Mouse (Mus musculus) spleen, postnatal 4 days (tissue): ENCODE measurements around the gene Snrnp200.
"Not testable (repeated sequence)": the region's sequence is repeated elsewhere in the genome, so short reads cannot be mapped to it uniquely, and the experiment has no call there.

Experiments used
- DNase-seq, 2 experiments: peaks; one replicate each; pipeline ENCODE4 v3.0.0; 2022; ENCODE audit warnings: low spot score in 2 of 2

Snrnp200 gene

DNA sequence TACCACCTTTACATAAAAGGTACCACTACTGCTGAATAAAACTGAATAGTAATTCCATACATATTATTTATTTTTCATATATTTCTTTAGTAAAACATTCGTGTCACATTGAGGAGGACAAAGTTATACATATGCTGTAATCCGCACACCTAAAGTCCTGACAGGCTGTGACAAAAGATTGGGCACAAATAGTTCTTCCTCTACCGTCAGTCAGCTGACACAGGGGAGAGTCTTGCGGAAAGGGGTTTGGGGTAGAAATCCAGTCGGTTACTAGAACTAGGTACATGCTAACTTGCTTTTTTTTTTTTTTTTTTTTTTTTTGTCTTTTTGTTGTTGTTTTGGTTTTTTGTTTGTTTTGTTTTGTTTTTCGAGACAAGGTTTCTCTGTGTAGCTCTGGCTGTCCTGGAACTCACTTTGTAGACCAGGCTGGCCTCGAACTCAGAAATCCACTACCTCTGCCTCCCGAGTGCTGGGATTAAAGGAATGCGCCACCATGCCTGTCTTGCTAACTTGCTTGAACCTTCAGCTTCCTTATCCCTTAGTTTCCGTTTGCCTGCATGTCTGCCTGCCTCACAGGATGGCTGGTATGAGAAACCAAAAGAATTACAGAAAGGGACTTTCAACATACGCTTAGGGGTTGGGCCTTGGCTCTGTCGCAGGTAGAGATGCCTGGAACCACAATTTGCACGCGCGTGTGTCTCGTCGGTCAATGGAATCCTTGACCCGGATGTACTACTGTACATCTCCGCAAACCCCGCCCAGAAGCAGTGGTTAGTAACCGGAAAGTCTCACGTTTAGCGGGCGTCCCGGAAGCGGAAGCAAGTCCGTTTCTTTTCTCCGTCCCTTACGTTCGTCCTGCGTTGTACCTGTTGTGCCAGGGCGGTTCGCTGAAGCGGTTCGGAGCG, at the start of gene Snrnp200, which contains the start of gene 1810024B03Rik:
Gene Snrnp200, plus strand, starts transcription at position 840 of the 905 bp plus-strand sequence.
Gene 1810024B03Rik, minus strand, starts transcription at position 734 of the 905 bp plus-strand sequence.
- DNase-seq = peak; percentile 92 to 94

GRCm38 (mm10) chr2:127165675-127166074, 42.5 kb upstream of the Snrnp200 start:
- DNase-seq = no peak

GRCm38 (mm10) chr2:127166261-127166660, 41.9 kb upstream of the Snrnp200 start:
- DNase-seq = not testable (repeated sequence)

- peak; percentile 72 to 80 for DNase-seq
These were observed 25.4 kb upstream of the Snrnp200 start for GRCm38 (mm10) chr2:127182598-127183381.

DNA sequence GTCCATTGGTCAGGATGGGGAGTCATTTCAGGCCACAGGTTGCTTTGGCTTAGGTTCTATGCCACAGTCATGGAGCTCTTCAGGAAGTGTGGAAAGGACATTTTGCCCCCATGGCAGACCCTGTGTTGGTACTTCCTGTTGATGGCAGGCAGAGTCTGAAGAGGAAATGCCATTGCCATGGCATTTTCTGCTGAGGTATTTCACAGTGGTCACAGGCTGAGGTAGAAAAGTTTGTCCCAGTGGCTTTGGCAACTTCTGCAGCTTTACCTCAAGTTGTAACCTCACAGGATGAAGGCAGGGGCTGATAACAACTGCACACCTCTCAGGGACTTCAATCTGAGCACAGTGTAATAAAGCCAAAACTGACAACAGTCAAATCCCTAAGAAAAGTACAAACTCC, 18.6 kb upstream of the Snrnp200 start:
- DNase-seq = no peak

DNA sequence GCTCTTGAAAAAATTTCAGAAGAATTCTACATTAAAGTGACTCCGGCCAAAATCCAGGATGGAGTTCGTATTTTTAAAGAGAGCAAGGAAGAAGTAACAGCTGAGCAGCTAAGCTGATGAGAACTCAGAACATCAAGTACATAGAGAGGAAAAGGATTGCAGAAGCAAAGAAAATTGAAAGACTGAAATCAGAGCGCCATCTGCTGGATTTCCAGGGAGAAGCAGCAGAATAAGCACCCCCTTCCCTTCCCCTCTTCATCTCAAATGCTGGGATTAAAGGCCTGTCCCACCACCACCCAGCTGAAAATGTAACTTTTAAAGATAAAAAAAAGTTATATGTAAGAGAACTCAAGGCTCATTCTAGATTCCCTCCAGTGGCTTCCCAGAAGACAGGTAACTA, 3.3 kb upstream of the Snrnp200 start:
- DNase-seq = peak; percentile 51 to 83

DNA sequence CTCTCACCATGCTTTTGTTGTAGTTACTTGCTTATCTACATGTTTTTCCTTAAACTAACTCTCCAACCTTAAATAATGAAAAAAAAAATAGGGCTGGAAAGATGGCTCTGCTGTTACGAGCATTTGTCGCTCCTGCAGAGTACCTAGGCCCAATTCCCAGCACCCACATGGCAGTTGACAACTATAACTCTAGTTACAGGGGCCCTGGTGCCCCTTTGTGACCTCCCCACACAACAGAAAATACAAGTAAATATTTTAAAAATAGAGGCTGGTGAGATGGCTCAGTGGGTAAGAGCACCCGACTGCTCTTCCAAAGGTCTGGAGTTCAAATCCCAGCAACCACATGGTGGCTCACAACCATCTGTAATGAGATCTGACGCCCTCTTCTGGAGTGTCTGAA, 2.2 kb upstream of the Snrnp200 start:
- not testable (repeated sequence) for DNase-seq

GRCm38 (mm10) chr2:127206916-127207315, 1.3 kb upstream of the Snrnp200 start:
- DNase-seq = no peak

DNA sequence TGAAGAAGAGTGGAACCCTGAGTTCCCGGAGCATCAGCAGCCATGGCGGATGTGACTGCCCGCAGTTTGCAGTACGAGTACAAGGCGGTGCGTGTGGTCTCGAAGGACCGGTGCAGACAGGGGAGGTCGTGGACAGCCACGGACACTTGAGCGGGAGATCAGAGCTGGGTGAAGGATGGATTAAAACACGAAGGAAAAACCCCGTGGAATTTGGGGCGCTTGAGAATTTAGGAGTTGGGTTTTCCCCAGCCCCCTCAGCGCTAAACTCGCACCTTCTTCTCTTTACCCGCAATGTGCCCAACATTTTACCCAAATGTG, 225 bp downstream of the Snrnp200 start:
- no peak for DNase-seq

- DNase-seq = peak in 1 of 2 experiments; percentile 56
These were observed 2.5 kb downstream of the Snrnp200 start for GRCm38 (mm10) chr2:127210701-127211100.

DNA sequence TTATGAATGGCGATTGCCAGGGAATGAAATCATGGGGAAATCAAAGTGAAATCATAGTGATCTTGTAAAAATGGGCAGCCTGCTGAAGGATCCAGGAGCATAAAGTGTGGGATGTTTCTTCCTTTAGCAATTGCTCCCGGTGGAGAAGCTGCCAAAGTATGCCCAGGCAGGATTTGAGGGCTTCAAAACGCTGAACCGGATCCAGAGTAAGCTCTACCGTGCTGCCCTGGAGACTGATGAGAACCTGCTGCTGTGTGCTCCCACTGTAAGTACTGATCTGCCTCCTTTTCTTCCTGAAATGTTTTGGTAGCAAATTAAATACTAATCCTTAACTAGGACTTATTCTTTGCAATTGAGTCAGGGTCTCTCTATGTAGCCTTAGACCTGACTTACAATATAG, 9.6 kb downstream of the Snrnp200 start:
- no peak for DNase-seq

DNA sequence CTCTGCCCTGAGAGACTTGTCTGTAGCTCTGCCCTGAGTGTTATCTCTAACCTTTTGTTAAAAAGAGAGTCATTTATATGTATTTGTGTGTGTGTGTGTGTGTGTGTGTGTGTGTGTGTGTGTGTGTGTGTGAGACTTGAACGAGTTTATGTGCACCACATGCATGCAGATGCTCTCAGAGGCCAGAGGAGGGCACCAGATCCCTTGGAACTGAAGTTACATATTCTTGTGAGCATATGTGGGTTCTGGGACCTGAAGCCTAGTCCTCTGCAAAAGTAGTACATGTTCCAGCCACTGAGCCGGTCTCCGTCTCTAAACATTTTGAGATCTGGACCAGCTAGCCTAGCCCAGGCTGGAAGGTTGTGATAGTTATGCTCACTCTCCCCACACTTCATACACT, 17.1 kb downstream of the Snrnp200 start:
- no peak for DNase-seq

DNA sequence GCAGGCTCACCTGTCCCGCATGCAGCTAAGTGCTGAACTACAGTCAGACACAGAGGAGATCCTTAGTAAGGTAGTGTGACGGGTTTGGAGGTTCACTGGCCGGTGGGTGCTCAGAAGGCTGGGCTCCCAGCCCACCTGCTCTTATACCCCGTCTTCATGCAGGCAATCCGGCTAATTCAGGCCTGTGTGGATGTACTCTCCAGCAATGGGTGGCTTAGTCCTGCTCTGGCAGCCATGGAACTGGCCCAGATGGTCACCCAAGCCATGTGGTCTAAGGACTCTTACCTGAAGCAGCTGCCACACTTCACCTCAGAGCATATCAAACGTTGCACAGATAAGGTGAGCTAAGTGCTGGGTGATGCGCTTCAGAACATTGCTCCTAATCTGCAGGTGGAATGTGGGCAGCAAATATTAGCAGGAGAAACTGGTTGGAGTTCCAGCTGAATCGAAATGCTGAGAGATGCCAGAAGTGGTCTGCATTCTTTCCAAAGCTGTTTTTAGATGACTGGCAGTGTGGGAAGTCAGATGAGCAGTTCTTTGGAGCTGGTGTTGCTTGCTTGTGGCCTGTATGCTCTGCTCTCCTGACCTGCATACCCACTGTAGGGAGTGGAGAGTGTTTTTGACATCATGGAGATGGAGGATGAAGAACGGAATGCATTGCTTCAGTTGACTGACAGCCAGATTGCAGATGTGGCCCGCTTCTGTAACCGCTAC, 29.9 kb downstream of the Snrnp200 start:
- DNase-seq = no peak

GRCm38 (mm10) chr2:127240065-127240464, 31.9 kb downstream of the Snrnp200 start:
- no peak for DNase-seq

- DNase-seq = peak; percentile 97 to 98
These were observed 39.6 kb downstream of the Snrnp200 start, which contains the start of the genes Ciao1 and Tmem127 for GRCm38 (mm10) chr2:127247592-127248333. Gene Ciao1 (minus strand): TSS chr2:127247816. Gene Tmem127 (plus strand): TSS chr2:127247908.

- DNase-seq = peak; percentile 49 to 83
These were observed 40.3 kb downstream of the Snrnp200 start for GRCm38 (mm10) chr2:127248334-127249004.

DNA sequence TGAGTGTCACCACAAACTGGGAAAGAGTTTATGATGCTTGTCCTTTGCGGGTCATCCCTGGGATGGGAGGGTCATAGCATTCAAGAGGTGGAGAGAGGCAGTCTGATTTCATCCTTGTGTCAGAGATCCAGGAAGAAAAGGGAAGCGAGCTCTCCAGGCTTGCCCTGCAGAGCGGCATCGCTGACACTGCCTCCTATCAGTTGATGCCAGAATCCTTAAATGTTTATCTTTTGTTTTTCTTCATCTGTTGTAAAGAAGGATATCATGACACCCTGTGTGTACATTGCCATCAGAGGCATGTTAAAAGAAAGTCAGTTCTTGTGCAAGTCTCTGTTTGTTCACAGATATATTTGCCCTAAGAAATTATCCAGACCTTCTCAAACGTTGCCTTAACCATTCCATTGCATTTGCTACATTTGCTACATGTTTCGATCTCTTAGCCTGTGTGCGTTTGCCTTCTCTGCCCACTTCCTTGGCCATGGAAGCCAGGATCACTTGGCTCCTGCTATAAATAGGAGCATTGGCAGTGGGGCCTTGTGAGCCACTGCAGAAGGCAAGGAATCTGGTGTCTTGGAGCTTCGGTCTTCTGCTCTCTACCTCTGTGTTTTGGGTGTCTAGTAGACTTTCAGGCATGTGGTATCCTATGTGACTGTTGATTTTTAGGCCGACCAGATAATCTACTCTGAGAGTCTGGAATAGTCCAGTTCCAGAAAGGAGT, 42.3 kb downstream of the Snrnp200 start:
- DNase-seq = no peak

GRCm38 (mm10) chr2:127251457-127251856, 43.3 kb downstream of the Snrnp200 start:
- DNase-seq = no peak

DNA sequence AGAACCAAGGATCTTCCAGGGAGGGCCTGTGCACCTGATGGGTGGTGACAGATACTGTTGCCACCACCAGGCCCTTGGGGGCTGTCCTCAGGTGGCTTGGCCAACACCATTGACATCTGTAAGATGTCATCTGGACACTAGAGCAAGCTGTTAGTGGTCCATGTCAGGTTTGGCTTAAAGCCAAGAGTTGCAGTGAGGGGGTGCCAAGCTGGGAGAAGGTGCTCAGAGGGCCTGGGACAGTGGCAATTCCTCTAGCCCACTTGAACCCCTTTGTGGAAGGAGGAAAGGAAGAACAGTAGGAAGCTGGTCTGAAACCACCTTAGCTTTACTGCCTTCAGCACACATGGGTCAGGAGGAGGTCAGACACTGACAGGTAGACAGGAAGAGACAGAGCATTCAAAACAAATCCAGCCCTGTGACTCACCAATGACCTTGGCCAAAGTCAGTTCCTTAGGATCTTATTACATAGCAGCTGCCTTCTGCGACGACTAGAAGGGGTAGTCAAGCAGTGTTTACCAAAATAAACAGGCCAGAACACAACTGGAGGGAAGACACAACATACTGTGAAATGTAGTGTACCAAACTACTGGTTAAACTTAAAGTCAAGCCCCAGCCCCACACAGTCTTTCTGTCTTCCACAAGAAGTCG, 43.8 kb downstream of the Snrnp200 start:
- no peak for DNase-seq
